Mouse (Mus musculus) bone marrow, adult 2 months (tissue): Measurements from ENCODE around the gene Tdrd9.

ENCODE experiments used
- CTCF ChIP-seq: fragments of 200-500 bp; IDR thresholded peaks from 2 replicates; pipeline ENCODE4 v1.5.1; 2011; ENCODE audit warnings: low read length, control low read depth; ENCODE audit not compliant: control insufficient read depth, insufficient read depth
- POLR2A ChIP-seq: fragments of 200-500 bp; IDR thresholded peaks from 2 replicates; pipeline ENCODE4 v1.6.1; 2011; ENCODE audit warnings: low read depth, mild to moderate bottlenecking, control low read depth, low read length, borderline replicate concordance; ENCODE audit not compliant: control insufficient read depth

- TF ChIP-seq CTCF = no peak
- no peak for TF ChIP-seq POLR2A
Measured at GRCm38 (mm10) chr12:112106541-112106971, 135.2 kb downstream of the Tdrd9 start, which contains the start of gene Aspg.
